Mouse (Mus musculus): ENCODE measurements at regions not wholly inside any gene's neighbourhood (a gene's known extent, or its start where the extent isn't known, plus 50 kb on each side); places are given as distances from the start of the nearest gene placed in this dataset.

DNA sequence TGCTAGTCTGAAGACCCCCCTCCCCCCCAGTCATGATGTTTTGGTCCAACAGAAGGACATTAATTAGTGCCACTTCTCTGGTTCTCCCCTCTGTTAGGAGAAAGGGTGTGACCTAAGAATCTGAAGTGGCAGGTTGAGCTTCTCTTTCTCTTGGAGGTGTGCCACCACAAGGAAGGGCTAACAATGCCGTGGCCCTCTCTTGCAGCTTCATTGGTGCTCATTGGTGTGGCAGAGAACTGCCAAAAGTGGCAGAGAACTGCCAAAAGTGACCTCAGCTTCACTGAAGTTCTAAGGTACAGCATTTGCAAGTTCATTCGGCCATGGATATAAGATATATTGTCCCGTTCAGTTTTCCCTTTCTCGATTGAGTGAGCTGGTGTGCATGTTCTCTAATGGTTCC is 123.7 kb downstream of the Csl start:
- H3K4me2 ChIP-seq (ENCODE audit: low read length), result no peak overlapping the region
- peak; percentile 74 for DNase-seq (ENCODE audit: low spot score)
- H3K27me3 ChIP-seq (replicated peaks; ENCODE audit: control insufficient read depth, insufficient read depth, low read length), result no peaks in the 10 kb centered on the region
- no peaks in the 10 kb centered on the region for H3K9me3 ChIP-seq (replicated peaks; ENCODE audit: control insufficient read depth, low read length)
- H3K27ac ChIP-seq (ENCODE audit: low read depth, low read length), result no peak overlapping the region
- WGBS, result 42% methylated on average over 4 of the region's 4 CpGs
- H3K9ac ChIP-seq (ENCODE audit: low read length), result no peak overlapping the region
- ATAC-seq, result peak; percentile 26
- H3K4me1 ChIP-seq (ENCODE audit: control insufficient read depth, insufficient read depth, low read length), result peaks cover 4% of the 10 kb centered on the region; the same call in 1 of the 2 replicates
- no peak overlapping the region for H3K4me3 ChIP-seq (ENCODE audit: low read depth, low read length)
- no peaks in the 10 kb centered on the region for H3K36me3 ChIP-seq (ENCODE audit: control insufficient read depth, insufficient read depth, low read length)

- no peak overlapping the region for H3K4me3 ChIP-seq (ENCODE audit: low read depth, low read length)
- DNase-seq (ENCODE audit: low spot score), result peak; percentile 93
- no peak overlapping the region for H3K9ac ChIP-seq (ENCODE audit: low read length)
- peak; percentile 92 for ATAC-seq
- H3K4me1 ChIP-seq (ENCODE audit: control insufficient read depth, insufficient read depth, low read length), result peaks cover 4% of the 10 kb centered on the region; the same call in 1 of the 2 replicates
- H3K4me2 ChIP-seq (ENCODE audit: low read length), result peak overlapping the region; percentile 19; the same call in 1 of the 2 replicates
- H3K9me3 ChIP-seq (replicated peaks; ENCODE audit: control insufficient read depth, low read length), result no peaks in the 10 kb centered on the region
- no peaks in the 10 kb centered on the region for H3K27me3 ChIP-seq (replicated peaks; ENCODE audit: control insufficient read depth, insufficient read depth, low read length)
- no peak overlapping the region for H3K27ac ChIP-seq (ENCODE audit: low read depth, low read length)
- 19% methylated on average over 7 of the region's 7 CpGs for WGBS
- no peaks in the 10 kb centered on the region for H3K36me3 ChIP-seq (ENCODE audit: control insufficient read depth, insufficient read depth, low read length)
Observed at GRCm38 (mm10) chr10:99639022-99639421, 120.4 kb downstream of the Csl start.

- Histone ChIP-seq H3K9me3 (replicated peaks; ENCODE audit: control insufficient read depth, low read length) (no peaks in the 10 kb centered on the region), H3K27ac (ENCODE audit: low read depth, low read length) (no peak overlapping the region), H3K36me3 (ENCODE audit: control insufficient read depth, insufficient read depth, low read length) (no peaks in the 10 kb centered on the region), H3K9ac (ENCODE audit: low read length) (no peak overlapping the region), H3K27me3 (replicated peaks; ENCODE audit: control insufficient read depth, insufficient read depth, low read length) (no peaks in the 10 kb centered on the region), H3K4me2 (ENCODE audit: low read length) (peak overlapping the region; percentile 19; the same call in 1 of the 2 replicates), H3K4me1 (ENCODE audit: control insufficient read depth, insufficient read depth, low read length) (peaks cover 4% of the 10 kb centered on the region; the same call in 1 of the 2 replicates), H3K4me3 (ENCODE audit: low read depth, low read length) (no peak overlapping the region)
- WGBS, result 25% methylated on average over 5 of the region's 5 CpGs
- peak; percentile 82 for DNase-seq (ENCODE audit: low spot score)
- peak; percentile 83 for ATAC-seq
Observed at GRCm38 (mm10) chr10:99639469-99639868, 120.0 kb downstream of the Csl start.

- peaks cover 4% of the 10 kb centered on the region; the same call in 1 of the 2 replicates for H3K4me1 ChIP-seq (ENCODE audit: control insufficient read depth, insufficient read depth, low read length)
- peak; percentile 49 for ATAC-seq
- no peak overlapping the region for H3K4me3 ChIP-seq (ENCODE audit: low read depth, low read length)
- no peak overlapping the region for H3K9ac ChIP-seq (ENCODE audit: low read length)
- H3K27me3 ChIP-seq (replicated peaks; ENCODE audit: control insufficient read depth, insufficient read depth, low read length), result no peaks in the 10 kb centered on the region
- H3K36me3 ChIP-seq (ENCODE audit: control insufficient read depth, insufficient read depth, low read length), result no peaks in the 10 kb centered on the region
- no peaks in the 10 kb centered on the region for H3K9me3 ChIP-seq (replicated peaks; ENCODE audit: control insufficient read depth, low read length)
- 6% methylated on average over 11 of the region's 11 CpGs for WGBS
- peak; percentile 86 for DNase-seq (ENCODE audit: low spot score)
- H3K27ac ChIP-seq (ENCODE audit: low read depth, low read length), result no peak overlapping the region
- no peak overlapping the region for H3K4me2 ChIP-seq (ENCODE audit: low read length)
Observed at GRCm38 (mm10) chr10:99641784-99642183, 117.7 kb downstream of the Csl start.

DNA sequence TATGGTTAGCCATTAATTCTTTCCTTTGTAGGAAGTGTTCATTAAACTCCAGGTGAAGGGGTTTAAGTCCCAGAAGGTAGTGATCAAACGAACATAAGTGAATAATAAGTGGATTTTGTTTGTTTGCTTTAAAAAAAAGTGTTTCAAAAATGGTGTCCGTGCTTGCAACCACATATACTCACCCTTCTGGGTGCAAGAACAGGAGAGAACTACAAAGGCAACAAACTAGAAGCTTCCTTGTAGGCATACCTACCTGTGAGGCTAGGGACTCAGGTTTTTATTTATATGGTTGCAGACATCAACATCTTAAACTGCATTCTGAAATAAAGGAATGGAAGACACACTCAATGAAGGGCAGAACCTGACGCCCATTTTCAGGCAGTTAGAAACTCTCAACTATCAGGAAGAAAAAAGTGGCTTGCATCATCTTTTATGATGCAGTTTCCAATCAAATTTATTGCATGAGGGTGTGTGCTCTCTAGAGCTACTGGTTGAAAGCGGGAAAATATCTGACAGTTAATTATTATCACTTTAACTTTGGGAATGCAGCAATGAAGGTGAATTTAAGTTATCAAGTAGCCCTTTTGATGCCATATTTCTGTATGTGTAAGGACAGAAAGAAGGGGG is 117.1 kb downstream of the Csl start:
- Histone ChIP-seq H3K4me2 (ENCODE audit: low read length) (no peak overlapping the region), H3K4me3 (ENCODE audit: low read depth, low read length) (no peak overlapping the region)

GRCm38 (mm10) chr10:99644981-99645380 is 114.5 kb downstream of the Csl start:
- no peak overlapping the region for H3K27ac ChIP-seq (ENCODE audit: low read depth, low read length)
- H3K4me2 ChIP-seq (ENCODE audit: low read length), result no peak overlapping the region
- no peaks in the 10 kb centered on the region for H3K9me3 ChIP-seq (replicated peaks; ENCODE audit: control insufficient read depth, low read length)
- no peaks in the 10 kb centered on the region for H3K4me1 ChIP-seq (ENCODE audit: control insufficient read depth, insufficient read depth, low read length)
- no peaks in the 10 kb centered on the region for H3K27me3 ChIP-seq (replicated peaks; ENCODE audit: control insufficient read depth, insufficient read depth, low read length)
- no peaks in the 10 kb centered on the region for H3K36me3 ChIP-seq (ENCODE audit: control insufficient read depth, insufficient read depth, low read length)
- H3K9ac ChIP-seq (ENCODE audit: low read length), result no peak overlapping the region
- ATAC-seq (no peak), DNase-seq (ENCODE audit: low spot score) (peak; percentile 21)
- WGBS, result 46% methylated on average over 2 of the region's 2 CpGs
- H3K4me3 ChIP-seq (ENCODE audit: low read depth, low read length), result no peak overlapping the region

More for the DNA sequence above, 117.1 kb downstream of the Csl start:
- ATAC-seq (no peak), DNase-seq (ENCODE audit: low spot score) (no peak)
- Histone ChIP-seq H3K36me3 (ENCODE audit: control insufficient read depth, insufficient read depth, low read length) (no peaks in the 10 kb centered on the region), H3K27ac (ENCODE audit: low read depth, low read length) (no peak overlapping the region), H3K4me1 (ENCODE audit: control insufficient read depth, insufficient read depth, low read length) (peaks cover 4% of the 10 kb centered on the region; the same call in 1 of the 2 replicates), H3K9me3 (replicated peaks; ENCODE audit: control insufficient read depth, low read length) (no peaks in the 10 kb centered on the region), H3K9ac (ENCODE audit: low read length) (no peak overlapping the region), H3K27me3 (replicated peaks; ENCODE audit: control insufficient read depth, insufficient read depth, low read length) (no peaks in the 10 kb centered on the region)
- 57% methylated on average over 4 of the region's 4 CpGs for WGBS

DNA sequence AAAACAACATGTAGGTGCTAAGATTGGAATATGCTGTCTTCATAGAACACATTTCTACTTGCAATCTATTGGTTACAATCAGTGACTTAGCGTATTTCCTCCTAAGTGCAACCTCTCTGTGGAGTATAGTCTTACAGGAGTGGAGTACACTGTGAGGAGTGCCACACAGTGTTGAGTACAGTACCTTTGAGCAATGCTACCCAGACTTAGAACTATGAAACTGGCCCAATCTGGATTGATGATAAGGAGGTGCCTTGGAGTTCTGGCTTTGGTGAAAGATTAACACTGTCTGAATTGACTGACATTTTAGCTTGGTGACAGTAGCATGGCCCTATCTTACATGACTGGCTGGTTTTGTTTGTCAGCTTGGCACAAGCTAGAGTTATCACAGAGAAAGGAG is 107.4 kb downstream of the Csl start:
- no peak overlapping the region for H3K4me2 ChIP-seq (ENCODE audit: low read length)
- 91% methylated on average over 1 of the region's 1 CpGs for WGBS
- H3K4me1 ChIP-seq (ENCODE audit: control insufficient read depth, insufficient read depth, low read length), result no peaks in the 10 kb centered on the region
- no peak overlapping the region for H3K4me3 ChIP-seq (ENCODE audit: low read depth, low read length)
- no peaks in the 10 kb centered on the region for H3K36me3 ChIP-seq (ENCODE audit: control insufficient read depth, insufficient read depth, low read length)
- no peak for DNase-seq (ENCODE audit: low spot score)
- H3K9me3 ChIP-seq (replicated peaks; ENCODE audit: control insufficient read depth, low read length), result no peaks in the 10 kb centered on the region
- ATAC-seq, result no peak
- no peak overlapping the region for H3K9ac ChIP-seq (ENCODE audit: low read length)
- no peak overlapping the region for H3K27ac ChIP-seq (ENCODE audit: low read depth, low read length)
- H3K27me3 ChIP-seq (replicated peaks; ENCODE audit: control insufficient read depth, insufficient read depth, low read length), result no peaks in the 10 kb centered on the region

DNA sequence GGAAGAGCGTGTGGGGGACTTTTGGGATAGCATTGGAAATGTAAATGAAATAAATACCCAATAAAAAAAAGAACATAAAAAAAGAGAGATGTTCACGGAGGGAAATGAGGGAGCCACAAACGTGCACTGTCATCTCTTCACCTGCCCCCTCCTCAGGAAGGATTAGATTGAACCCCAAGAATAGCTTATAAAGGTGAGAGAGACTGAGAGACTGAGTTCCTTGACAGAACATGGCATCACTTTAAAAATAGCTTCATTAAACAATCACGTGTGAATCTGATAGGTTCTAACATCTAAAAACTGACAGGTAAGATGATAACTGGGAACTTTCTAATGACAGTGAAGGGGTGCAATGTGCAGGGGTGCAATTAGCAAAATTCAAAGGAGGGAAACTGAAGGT is 105.2 kb downstream of the Csl start:
- WGBS, result 86% methylated on average over 4 of the region's 4 CpGs
- H3K4me2 ChIP-seq (ENCODE audit: low read length), result no peak overlapping the region
- H3K9ac ChIP-seq (ENCODE audit: low read length), result no peak overlapping the region
- H3K9me3 ChIP-seq (replicated peaks; ENCODE audit: control insufficient read depth, low read length), result no peaks in the 10 kb centered on the region
- no peak overlapping the region for H3K27ac ChIP-seq (ENCODE audit: low read depth, low read length)
- ATAC-seq (no peak), DNase-seq (ENCODE audit: low spot score) (no peak)
- no peaks in the 10 kb centered on the region for H3K27me3 ChIP-seq (replicated peaks; ENCODE audit: control insufficient read depth, insufficient read depth, low read length)
- no peaks in the 10 kb centered on the region for H3K4me1 ChIP-seq (ENCODE audit: control insufficient read depth, insufficient read depth, low read length)
- no peak overlapping the region for H3K4me3 ChIP-seq (ENCODE audit: low read depth, low read length)
- H3K36me3 ChIP-seq (ENCODE audit: control insufficient read depth, insufficient read depth, low read length), result no peaks in the 10 kb centered on the region

GRCm38 (mm10) chr10:99676557-99677098 is 82.8 kb downstream of the Csl start:
- H3K27ac ChIP-seq (ENCODE audit: low read depth, low read length), result no peak overlapping the region
- 80% methylated on average over 3 of the region's 3 CpGs for WGBS
- H3K9ac ChIP-seq (ENCODE audit: low read length), result no peak overlapping the region
- H3K4me3 ChIP-seq (ENCODE audit: low read depth, low read length), result no peak overlapping the region
- DNase-seq (ENCODE audit: low spot score) (no peak), ATAC-seq (no peak)
- H3K4me2 ChIP-seq (ENCODE audit: low read length), result no peak overlapping the region
- H3K27me3 ChIP-seq (replicated peaks; ENCODE audit: control insufficient read depth, insufficient read depth, low read length), result no peaks in the 10 kb centered on the region
- peaks cover 4% of the 10 kb centered on the region for H3K4me1 ChIP-seq (ENCODE audit: control insufficient read depth, insufficient read depth, low read length)
- H3K36me3 ChIP-seq (ENCODE audit: control insufficient read depth, insufficient read depth, low read length), result no peaks in the 10 kb centered on the region
- H3K9me3 ChIP-seq (replicated peaks; ENCODE audit: control insufficient read depth, low read length), result no peaks in the 10 kb centered on the region
